Mouse (Mus musculus): Measurements from ENCODE around the gene Cul1. TPM values are rescaled to one million over a fixed set of nuclear protein-coding genes. Genes with fewer than 3 reads are reported as not detected.
"Not testable (repeated sequence)": the region's sequence is repeated elsewhere in the genome, so short reads cannot be mapped to it uniquely, and the experiment has no call there.

Cul1 gene
- polyA plus RNA-seq, 1 experiment from 2014 or later, result 137 TPM

DNA sequence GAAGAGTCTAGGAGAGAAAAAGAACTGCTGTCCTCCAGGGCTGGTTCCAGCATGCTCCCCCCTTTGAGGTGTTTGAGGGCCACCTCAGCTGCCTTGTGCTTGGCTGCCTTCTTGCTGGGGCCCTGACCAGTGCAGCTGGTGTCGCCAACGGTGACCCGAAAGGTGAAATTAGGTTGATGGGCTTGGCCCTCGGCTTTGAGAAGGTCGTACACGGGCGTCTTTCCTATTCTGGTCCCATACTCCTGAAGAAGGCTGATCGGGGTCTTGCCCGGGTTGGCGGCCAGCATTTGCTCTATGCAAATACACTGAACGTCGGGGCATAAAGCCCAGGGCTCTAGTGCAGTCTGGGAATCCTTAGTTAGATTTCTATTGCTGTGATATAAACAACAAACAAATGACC, 20.4 kb upstream of the Cul1 start:
- H3K4me3 ChIP-seq (ENCODE audit: low read length); H3K4me2 ChIP-seq (ENCODE audit: low read depth, low read length); H3K4me1 ChIP-seq (replicated peaks; ENCODE audit: control insufficient read depth, insufficient read depth, low read length); H3K9ac ChIP-seq (ENCODE audit: low read length); H3K36me3 ChIP-seq (ENCODE audit: control insufficient read depth, insufficient read depth, low read length); ATAC-seq (ENCODE audit: low read depth); H3K27me3 ChIP-seq (ENCODE audit: control insufficient read depth, insufficient read depth, low read depth, low read length); H3K27ac ChIP-seq (ENCODE audit: low read length); H3K9me3 ChIP-seq (ENCODE audit: control insufficient read depth, low read length): not testable (repeated sequence)
- WGBS, result 87% methylated on average over 10 of the region's 12 CpGs

DNA sequence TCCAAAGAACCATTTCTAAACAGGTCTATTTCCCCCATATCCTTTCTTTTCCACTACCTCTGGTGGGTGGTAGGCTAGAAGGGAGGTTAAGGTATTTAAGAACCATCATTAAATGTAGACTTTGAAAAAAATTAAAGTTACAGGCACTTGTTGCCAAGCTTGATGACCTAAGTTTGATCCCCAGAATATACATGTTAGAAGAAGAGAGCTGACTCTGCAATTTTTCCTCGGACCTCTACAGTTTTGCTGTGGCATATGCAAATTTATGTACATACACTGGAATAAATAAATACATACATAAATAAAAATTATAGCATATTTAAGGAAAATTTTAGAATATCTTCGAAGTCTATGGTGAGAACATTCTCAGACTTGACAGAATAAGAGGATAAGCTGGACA, 13.1 kb upstream of the Cul1 start:
- Histone ChIP-seq H3K4me3 (ENCODE audit: low read length) (no peak overlapping the region), H3K4me1 (replicated peaks; ENCODE audit: control insufficient read depth, insufficient read depth, low read length) (no peaks in the 10 kb centered on the region), H3K4me2 (ENCODE audit: low read depth, low read length) (no peak overlapping the region), H3K9me3 (ENCODE audit: control insufficient read depth, low read length) (no peaks in the 10 kb centered on the region), H3K27me3 (ENCODE audit: control insufficient read depth, insufficient read depth, low read depth, low read length) (no peaks in the 10 kb centered on the region), H3K9ac (ENCODE audit: low read length) (no peak overlapping the region), H3K36me3 (ENCODE audit: control insufficient read depth, insufficient read depth, low read length) (no peaks in the 10 kb centered on the region), H3K27ac (ENCODE audit: low read length) (no peak overlapping the region)
- ATAC-seq (ENCODE audit: low read depth), result no peak
- 73% methylated on average over 2 of the region's 2 CpGs for WGBS

DNA sequence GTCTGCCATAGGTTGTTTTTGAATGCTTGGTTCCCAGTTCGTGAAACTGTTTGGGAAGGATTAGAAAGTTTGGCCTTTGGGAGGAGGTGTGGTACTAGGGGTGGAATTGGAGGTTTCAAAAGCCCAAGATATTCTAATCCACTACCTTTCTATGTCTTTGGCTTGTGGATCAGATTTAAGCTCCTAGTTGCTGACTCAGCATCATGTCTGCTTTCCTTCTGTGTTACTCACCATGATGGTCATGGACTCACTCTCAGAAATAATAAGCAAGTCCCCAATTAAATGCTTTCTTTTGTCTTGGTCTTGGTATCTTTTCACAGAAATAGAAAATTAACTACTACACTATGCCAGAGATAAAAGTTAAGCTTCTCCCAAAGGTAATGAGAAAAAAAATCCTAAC, 5.5 kb upstream of the Cul1 start:
- no peak for ATAC-seq (ENCODE audit: low read depth)
- 89% methylated on average over 1 of the region's 1 CpGs for WGBS

DNA sequence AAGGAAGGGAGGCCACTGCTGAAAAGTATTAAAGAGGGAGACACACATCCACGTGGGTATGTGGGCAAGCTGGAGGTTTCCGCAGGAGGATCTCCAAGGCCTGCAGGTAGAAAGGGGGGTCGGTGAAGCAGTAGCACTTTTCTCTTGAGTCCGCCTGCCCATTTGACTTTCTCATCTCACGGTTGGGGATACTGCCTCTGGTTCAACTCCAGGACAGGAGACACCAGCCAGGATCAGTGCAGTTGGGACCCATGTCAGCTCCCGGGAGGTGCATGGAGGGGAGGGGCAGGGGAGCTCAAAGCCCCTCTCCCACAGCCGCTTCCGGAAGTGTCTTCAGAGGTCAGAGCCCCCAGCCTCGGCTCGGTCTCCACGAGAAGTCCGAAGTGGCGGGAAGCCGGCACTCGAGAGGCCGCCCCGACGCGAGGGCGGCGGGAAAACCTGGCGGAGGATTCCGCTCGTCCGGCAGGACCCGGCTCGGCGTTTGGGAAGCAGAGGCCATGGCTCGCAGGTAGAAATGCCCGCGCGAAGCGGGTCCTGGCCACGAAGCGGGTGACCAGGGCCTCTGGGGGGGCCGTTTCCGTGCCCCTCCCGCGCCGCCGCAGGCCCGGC, 428 bp downstream of the Cul1 start:
- H3K9ac ChIP-seq (ENCODE audit: low read length), result peak overlapping the region; percentile 100
- peaks cover 11% of the 10 kb centered on the region for H3K4me1 ChIP-seq (replicated peaks; ENCODE audit: control insufficient read depth, insufficient read depth, low read length)
- WGBS, result 0% methylated on average over 37 of the region's 42 CpGs
- peak; percentile 66 for ATAC-seq (ENCODE audit: low read depth)
- peak overlapping the region; percentile 64 for H3K4me2 ChIP-seq (ENCODE audit: low read depth, low read length)
- peak overlapping the region; percentile 71 for H3K4me3 ChIP-seq (ENCODE audit: low read length)
- H3K27me3 ChIP-seq (ENCODE audit: control insufficient read depth, insufficient read depth, low read depth, low read length), result no peaks in the 10 kb centered on the region
- H3K27ac ChIP-seq (ENCODE audit: low read length), result peak overlapping the region; percentile 98
- H3K9me3 ChIP-seq (ENCODE audit: control insufficient read depth, low read length), result no peaks in the 10 kb centered on the region
- no peaks in the 10 kb centered on the region for H3K36me3 ChIP-seq (ENCODE audit: control insufficient read depth, insufficient read depth, low read length)

More for the DNA sequence above, 5.5 kb upstream of the Cul1 start:
- no peak overlapping the region for H3K4me3 ChIP-seq (ENCODE audit: low read length)
- no peaks in the 10 kb centered on the region for H3K4me1 ChIP-seq (replicated peaks; ENCODE audit: control insufficient read depth, insufficient read depth, low read length)
- no peaks in the 10 kb centered on the region for H3K36me3 ChIP-seq (ENCODE audit: control insufficient read depth, insufficient read depth, low read length)
- no peaks in the 10 kb centered on the region for H3K9me3 ChIP-seq (ENCODE audit: control insufficient read depth, low read length)
- no peaks in the 10 kb centered on the region for H3K27me3 ChIP-seq (ENCODE audit: control insufficient read depth, insufficient read depth, low read depth, low read length)
- H3K27ac ChIP-seq (ENCODE audit: low read length), result no peak overlapping the region
- H3K4me2 ChIP-seq (ENCODE audit: low read depth, low read length), result no peak overlapping the region
- H3K9ac ChIP-seq (ENCODE audit: low read length), result no peak overlapping the region

DNA sequence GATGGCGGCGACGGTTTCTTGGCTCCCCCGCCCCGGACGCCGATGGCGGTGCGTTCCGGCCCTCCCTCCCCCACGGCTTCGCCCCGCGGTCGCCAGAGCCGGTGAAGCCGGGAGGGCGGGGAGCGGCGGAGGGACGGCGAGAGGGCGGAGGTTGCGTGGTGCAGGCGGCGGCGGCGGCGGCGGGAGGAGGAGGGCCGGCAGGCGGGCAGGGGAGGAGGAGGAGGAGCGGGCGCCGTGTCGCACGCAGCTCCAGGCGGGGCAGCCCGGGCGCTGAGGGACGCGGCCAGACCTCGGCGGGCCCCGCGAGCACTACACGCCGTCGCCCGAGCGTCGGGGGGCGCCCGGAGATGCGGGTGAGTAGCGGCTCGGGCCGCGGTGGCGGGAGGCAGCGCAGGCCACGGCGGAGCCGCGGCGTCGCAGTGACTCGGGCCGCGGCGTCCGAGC, 955 bp downstream of the Cul1 start:
- H3K27ac ChIP-seq (ENCODE audit: low read length), result peak overlapping the region; percentile 98
- peak overlapping the region; percentile 71 for H3K4me3 ChIP-seq (ENCODE audit: low read length)
- H3K36me3 ChIP-seq (ENCODE audit: control insufficient read depth, insufficient read depth, low read length), result no peaks in the 10 kb centered on the region
- H3K9ac ChIP-seq (ENCODE audit: low read length), result peak overlapping the region; percentile 100
- H3K9me3 ChIP-seq (ENCODE audit: control insufficient read depth, low read length), result no peaks in the 10 kb centered on the region
- peak overlapping the region; percentile 64 for H3K4me2 ChIP-seq (ENCODE audit: low read depth, low read length)
- peak; percentile 94 for ATAC-seq (ENCODE audit: low read depth)
- 0% methylated on average over 30 of the region's 72 CpGs for WGBS
- H3K4me1 ChIP-seq (replicated peaks; ENCODE audit: control insufficient read depth, insufficient read depth, low read length), result peaks cover 11% of the 10 kb centered on the region
- H3K27me3 ChIP-seq (ENCODE audit: control insufficient read depth, insufficient read depth, low read depth, low read length), result no peaks in the 10 kb centered on the region

GRCm38 (mm10) chr6:47454575-47455571, 1.7 kb downstream of the Cul1 start:
- peak overlapping the region; percentile 64 for H3K4me2 ChIP-seq (ENCODE audit: low read depth, low read length)
- peak; percentile 77 for ATAC-seq (ENCODE audit: low read depth)
- WGBS, result 0% methylated on average over 76 of the region's 79 CpGs

DNA sequence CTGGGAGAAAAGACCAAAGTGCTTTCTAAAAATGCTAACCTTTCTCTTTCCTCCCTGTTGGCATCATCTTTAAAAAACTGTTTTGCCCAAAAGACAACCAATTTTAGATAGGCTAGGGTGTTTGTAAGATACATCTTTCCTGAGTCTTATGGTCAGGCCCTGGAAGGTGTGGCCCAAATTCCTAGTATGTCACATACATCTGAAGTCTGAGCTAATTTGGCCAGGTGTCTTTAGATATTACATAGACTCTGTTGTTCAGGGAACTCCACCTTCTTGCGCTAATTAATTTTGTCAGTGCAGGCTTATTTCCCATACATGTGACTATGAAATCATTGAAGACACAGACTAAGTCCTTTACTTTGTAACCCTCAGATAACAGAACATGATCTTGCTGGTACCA, 2.6 kb downstream of the Cul1 start:
- WGBS, result 78% methylated on average over 1 of the region's 1 CpGs
- H3K9ac ChIP-seq (ENCODE audit: low read length), result peak overlapping the region; percentile 42
- H3K4me1 ChIP-seq (replicated peaks; ENCODE audit: control insufficient read depth, insufficient read depth, low read length), result peaks cover 11% of the 10 kb centered on the region
- no peak overlapping the region for H3K27ac ChIP-seq (ENCODE audit: low read length)
- H3K4me3 ChIP-seq (ENCODE audit: low read length), result peak overlapping the region; percentile 71
- H3K27me3 ChIP-seq (ENCODE audit: control insufficient read depth, insufficient read depth, low read depth, low read length), result no peaks in the 10 kb centered on the region
- ATAC-seq (ENCODE audit: low read depth), result no peak
- H3K4me2 ChIP-seq (ENCODE audit: low read depth, low read length), result peak overlapping the region; percentile 64
- no peaks in the 10 kb centered on the region for H3K36me3 ChIP-seq (ENCODE audit: control insufficient read depth, insufficient read depth, low read length)
- no peaks in the 10 kb centered on the region for H3K9me3 ChIP-seq (ENCODE audit: control insufficient read depth, low read length)

More at GRCm38 (mm10) chr6:47454575-47455571, 1.7 kb downstream of the Cul1 start:
- Histone ChIP-seq H3K4me1 (replicated peaks; ENCODE audit: control insufficient read depth, insufficient read depth, low read length) (peaks cover 11% of the 10 kb centered on the region), H3K27ac (ENCODE audit: low read length) (peak overlapping the region; percentile 98), H3K36me3 (ENCODE audit: control insufficient read depth, insufficient read depth, low read length) (no peaks in the 10 kb centered on the region), H3K27me3 (ENCODE audit: control insufficient read depth, insufficient read depth, low read depth, low read length) (no peaks in the 10 kb centered on the region), H3K9ac (ENCODE audit: low read length) (peak overlapping the region; percentile 100), H3K4me3 (ENCODE audit: low read length) (peak overlapping the region; percentile 71), H3K9me3 (ENCODE audit: control insufficient read depth, low read length) (no peaks in the 10 kb centered on the region)

DNA sequence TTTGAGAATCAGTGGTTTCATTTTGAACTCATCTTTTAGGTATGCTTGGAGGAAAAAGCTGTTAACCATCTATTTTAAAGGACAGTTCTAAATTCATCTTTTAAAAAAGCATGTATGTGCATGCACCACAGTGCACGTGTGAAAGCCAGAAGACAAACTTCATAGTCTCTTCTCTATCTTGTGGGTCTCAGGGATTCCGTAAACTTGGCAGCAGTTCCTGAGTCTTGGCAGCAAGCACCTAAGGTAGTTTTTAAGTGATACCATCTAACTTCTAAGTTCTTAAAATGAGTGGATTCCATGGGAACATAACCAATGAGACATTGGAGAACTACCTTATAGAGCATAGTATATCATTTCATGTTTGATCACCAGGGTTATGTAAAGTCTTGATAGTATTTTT, 3.7 kb downstream of the Cul1 start:
- ATAC-seq (ENCODE audit: low read depth), result no peak
- Histone ChIP-seq H3K9ac (ENCODE audit: low read length) (no peak overlapping the region), H3K4me2 (ENCODE audit: low read depth, low read length) (no peak overlapping the region), H3K4me3 (ENCODE audit: low read length) (no peak overlapping the region), H3K9me3 (ENCODE audit: control insufficient read depth, low read length) (no peaks in the 10 kb centered on the region), H3K4me1 (replicated peaks; ENCODE audit: control insufficient read depth, insufficient read depth, low read length) (peaks cover 11% of the 10 kb centered on the region), H3K36me3 (ENCODE audit: control insufficient read depth, insufficient read depth, low read length) (no peaks in the 10 kb centered on the region), H3K27ac (ENCODE audit: low read length) (no peak overlapping the region), H3K27me3 (ENCODE audit: control insufficient read depth, insufficient read depth, low read depth, low read length) (no peaks in the 10 kb centered on the region)
- WGBS, result 41% methylated on average over 2 of the region's 2 CpGs

GRCm38 (mm10) chr6:47465400-47465799, 12.2 kb downstream of the Cul1 start:
- WGBS, result 30% methylated on average over 2 of the region's 2 CpGs

More at GRCm38 (mm10) chr6:47465400-47465799, 12.2 kb downstream of the Cul1 start:
- Histone ChIP-seq H3K9me3 (ENCODE audit: control insufficient read depth, low read length) (peaks cover 3% of the 10 kb centered on the region; the same call in 1 of the 2 replicates), H3K36me3 (ENCODE audit: control insufficient read depth, insufficient read depth, low read length) (no peaks in the 10 kb centered on the region; the same call in 1 of the 2 replicates), H3K27ac (ENCODE audit: low read length) (no peak overlapping the region), H3K4me2 (ENCODE audit: low read depth, low read length) (no peak overlapping the region), H3K27me3 (ENCODE audit: control insufficient read depth, insufficient read depth, low read depth, low read length) (no peaks in the 10 kb centered on the region), H3K4me3 (ENCODE audit: low read length) (no peak overlapping the region), H3K4me1 (replicated peaks; ENCODE audit: control insufficient read depth, insufficient read depth, low read length) (no peaks in the 10 kb centered on the region), H3K9ac (ENCODE audit: low read length) (no peak overlapping the region)
- no peak for ATAC-seq (ENCODE audit: low read depth)

All from lung, embryonic 16.5 days (tissue).